Mouse (Mus musculus): Measurements from ENCODE around the gene Lrguk.

GRCm38 (mm10) chr6:34156841-34157748 lies 127.8 kb downstream of the Lrguk start:
- no peak for TF ChIP-seq POLR2A (IDR thresholded peaks at IDR 0.05; ENCODE audit: control insufficient read depth, extremely low read depth, insufficient read depth, low read length, poor library complexity)
- TF ChIP-seq CTCF (IDR thresholded peaks at IDR 0.05; ENCODE audit: borderline replicate concordance, control insufficient read depth, extremely low read depth, insufficient read depth, low read length, poor library complexity) = no peak
